Mouse (Mus musculus): ENCODE measurements around the gene Sars. TPM values are rescaled to one million over a fixed set of nuclear protein-coding genes. Genes with fewer than 3 reads are reported as not detected.

Sars gene
- polyA plus RNA-seq, 1 experiment from 2014 or later: 119 TPM

DNA sequence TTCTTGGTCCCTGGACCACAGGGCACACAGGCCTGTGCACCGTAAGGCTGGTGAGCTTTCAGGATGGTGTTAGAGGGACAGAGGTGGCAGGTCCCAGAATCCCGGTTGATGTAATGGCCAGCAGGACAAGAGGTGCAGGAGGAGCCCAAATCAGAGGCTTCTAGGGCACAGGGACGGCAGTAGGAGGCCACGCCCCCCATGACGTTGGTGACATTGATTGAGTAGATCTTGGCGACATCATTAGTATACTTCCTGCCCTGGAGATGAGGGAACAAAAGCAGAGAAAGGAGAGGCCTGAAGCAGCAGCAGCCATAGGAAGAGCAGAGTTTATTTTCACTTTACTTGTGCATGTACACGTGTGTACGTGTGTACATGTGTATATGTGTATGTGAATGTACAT, 22.8 kb upstream of the Sars start:
- 37% methylated on average over 8 of the region's 8 CpGs for WGBS
- Histone ChIP-seq H3K36me3 (ENCODE audit: insufficient read depth) (no peaks in the 10 kb centered on the region), H3K4me3 (ENCODE audit: low read depth, low read length) (no peak overlapping the region), H3K9ac (no peak overlapping the region), H3K9me3 (ENCODE audit: low read depth, low read length) (no peaks in the 10 kb centered on the region), H3K27ac (ENCODE audit: low read depth) (no peak overlapping the region), H3K4me1 (ENCODE audit: insufficient read depth) (no peaks in the 10 kb centered on the region), H3K4me2 (no peak overlapping the region), H3K27me3 (ENCODE audit: insufficient read depth, low read length) (no peaks in the 10 kb centered on the region)
- no peak for TF ChIP-seq CTCF (IDR thresholded peaks at IDR 0.05; ENCODE audit: low read depth)
- ATAC-seq (ENCODE audit: insufficient read depth): no peak
- DNase-seq: peak; percentile 46

DNA sequence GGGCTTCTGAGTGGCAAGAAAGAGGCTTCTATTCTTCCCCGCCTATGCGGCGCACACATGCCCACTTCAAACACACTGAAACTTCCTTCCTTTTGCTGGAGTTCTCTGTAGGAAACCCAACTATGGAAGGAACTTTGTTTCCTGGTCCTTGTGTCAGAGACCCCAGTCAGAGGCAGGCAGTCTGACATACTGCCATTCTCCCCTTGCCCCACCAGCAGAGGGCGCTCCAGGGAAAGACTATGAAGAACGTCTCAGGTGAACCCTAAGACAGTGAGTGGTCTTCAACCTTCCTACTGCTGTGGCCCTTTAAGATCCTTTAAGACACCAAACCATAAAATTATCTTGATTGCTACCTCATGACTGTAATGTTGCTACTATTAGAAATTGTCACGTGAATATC, 21.4 kb upstream of the Sars start:
- Histone ChIP-seq H3K4me2 (no peak overlapping the region), H3K4me3 (ENCODE audit: low read depth, low read length) (no peak overlapping the region), H3K4me1 (ENCODE audit: insufficient read depth) (no peaks in the 10 kb centered on the region), H3K9ac (no peak overlapping the region), H3K36me3 (ENCODE audit: insufficient read depth) (no peaks in the 10 kb centered on the region), H3K27ac (ENCODE audit: low read depth) (no peak overlapping the region), H3K27me3 (ENCODE audit: insufficient read depth, low read length) (no peaks in the 10 kb centered on the region), H3K9me3 (ENCODE audit: low read depth, low read length) (no peaks in the 10 kb centered on the region)
- WGBS: 74% methylated on average over 6 of the region's 6 CpGs
- peak; percentile 75 for TF ChIP-seq CTCF (IDR thresholded peaks at IDR 0.05; ENCODE audit: low read depth)
- no peak for ATAC-seq (ENCODE audit: insufficient read depth)
- peak; percentile 50 for DNase-seq

DNA sequence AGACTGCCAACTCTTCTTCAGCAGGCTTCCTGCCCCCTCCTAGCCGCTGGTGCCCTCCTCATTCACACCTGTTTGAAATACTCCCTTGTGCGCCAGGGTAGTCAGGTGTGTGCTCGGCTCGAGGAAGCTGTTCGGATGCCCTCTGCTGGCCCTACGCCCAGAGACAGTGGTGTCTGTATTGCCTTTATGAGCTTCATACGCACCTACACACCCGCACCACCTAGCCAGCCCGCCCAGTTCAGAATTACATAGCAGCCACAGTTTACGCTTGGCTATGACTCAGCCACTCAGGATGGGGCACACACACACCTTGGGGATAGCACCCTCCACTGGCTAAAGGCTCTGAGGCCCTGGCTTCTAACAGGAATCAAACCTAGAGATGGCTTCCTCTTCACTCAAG, 13.9 kb upstream of the Sars start:
- ATAC-seq (ENCODE audit: insufficient read depth): peak; percentile 75

DNA sequence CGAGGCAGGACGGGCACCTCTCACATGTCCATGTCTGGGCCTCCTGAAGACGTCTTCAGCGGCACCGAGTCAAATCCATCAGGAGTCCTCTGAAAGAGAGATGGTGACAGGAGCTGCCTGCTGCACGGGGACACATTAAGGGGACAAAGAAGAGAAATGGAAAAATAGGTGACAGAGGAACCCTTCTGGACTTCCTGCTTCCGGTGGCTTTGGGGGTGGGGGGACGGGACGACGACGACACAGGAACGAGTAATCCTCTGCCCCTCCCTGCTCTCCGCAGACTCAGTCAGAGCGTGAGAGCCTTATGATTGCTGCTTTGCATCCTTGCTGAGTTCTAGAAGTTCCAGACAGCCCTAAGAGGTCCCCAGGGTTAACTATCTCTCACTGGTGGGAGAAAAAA, 13.4 kb upstream of the Sars start:
- Histone ChIP-seq H3K27ac (ENCODE audit: low read depth) (no peak overlapping the region), H3K4me3 (ENCODE audit: low read depth, low read length) (no peak overlapping the region), H3K4me2 (peak overlapping the region; percentile 36; the same call in 1 of the 2 replicates), H3K4me1 (ENCODE audit: insufficient read depth) (no peaks in the 10 kb centered on the region), H3K27me3 (ENCODE audit: insufficient read depth, low read length) (no peaks in the 10 kb centered on the region), H3K9me3 (ENCODE audit: low read depth, low read length) (no peaks in the 10 kb centered on the region), H3K36me3 (ENCODE audit: insufficient read depth) (no peaks in the 10 kb centered on the region), H3K9ac (no peak overlapping the region)
- TF ChIP-seq CTCF (IDR thresholded peaks at IDR 0.05; ENCODE audit: low read depth): no peak
- DNase-seq (no peak), ATAC-seq (ENCODE audit: insufficient read depth) (no peak)
- WGBS: 45% methylated on average over 14 of the region's 14 CpGs

More for the DNA sequence above, 13.9 kb upstream of the Sars start:
- H3K27me3 ChIP-seq (ENCODE audit: insufficient read depth, low read length): no peaks in the 10 kb centered on the region
- peak; percentile 43; the same call in 1 of the 2 replicates for TF ChIP-seq CTCF (IDR thresholded peaks at IDR 0.05; ENCODE audit: low read depth)
- no peaks in the 10 kb centered on the region for H3K4me1 ChIP-seq (ENCODE audit: insufficient read depth)
- peak overlapping the region; percentile 36; the same call in 1 of the 2 replicates for H3K4me2 ChIP-seq
- H3K9me3 ChIP-seq (ENCODE audit: low read depth, low read length): no peaks in the 10 kb centered on the region
- no peak overlapping the region for H3K9ac ChIP-seq
- no peak overlapping the region for H3K27ac ChIP-seq (ENCODE audit: low read depth)
- no peaks in the 10 kb centered on the region for H3K36me3 ChIP-seq (ENCODE audit: insufficient read depth)
- WGBS: 18% methylated on average over 10 of the region's 10 CpGs
- no peak overlapping the region for H3K4me3 ChIP-seq (ENCODE audit: low read depth, low read length)
- peak; percentile 51 for DNase-seq

DNA sequence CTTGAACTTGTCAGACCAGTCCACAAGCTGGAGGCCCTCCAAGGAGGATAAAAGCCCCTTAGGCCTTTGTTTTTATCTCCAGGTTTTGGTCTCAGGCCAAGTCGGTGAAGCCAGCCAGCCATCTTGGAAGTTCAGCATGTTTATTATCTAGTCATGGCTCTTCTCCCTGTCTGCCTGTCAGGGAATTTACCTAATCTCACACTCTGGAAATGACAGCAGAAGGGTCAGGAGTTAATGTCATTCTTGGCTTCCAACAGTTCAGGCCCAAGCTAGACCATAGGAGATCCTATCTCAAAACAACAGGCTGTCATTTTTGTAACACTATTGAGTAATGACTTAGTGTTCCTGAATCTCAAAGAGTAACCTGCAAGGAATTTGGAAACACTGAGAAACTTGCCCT, 9.2 kb upstream of the Sars start:
- H3K4me3 ChIP-seq (ENCODE audit: low read depth, low read length): no peak overlapping the region
- no peak overlapping the region for H3K27ac ChIP-seq (ENCODE audit: low read depth)
- 39% methylated on average over 1 of the region's 1 CpGs for WGBS
- H3K4me1 ChIP-seq (ENCODE audit: insufficient read depth): no peaks in the 10 kb centered on the region
- H3K36me3 ChIP-seq (ENCODE audit: insufficient read depth): no peaks in the 10 kb centered on the region
- TF ChIP-seq CTCF (IDR thresholded peaks at IDR 0.05; ENCODE audit: low read depth): no peak
- ATAC-seq (ENCODE audit: insufficient read depth) (no peak), DNase-seq (peak; percentile 34)
- H3K4me2 ChIP-seq: no peak overlapping the region
- no peaks in the 10 kb centered on the region for H3K27me3 ChIP-seq (ENCODE audit: insufficient read depth, low read length)
- no peak overlapping the region for H3K9ac ChIP-seq
- no peaks in the 10 kb centered on the region for H3K9me3 ChIP-seq (ENCODE audit: low read depth, low read length)

DNA sequence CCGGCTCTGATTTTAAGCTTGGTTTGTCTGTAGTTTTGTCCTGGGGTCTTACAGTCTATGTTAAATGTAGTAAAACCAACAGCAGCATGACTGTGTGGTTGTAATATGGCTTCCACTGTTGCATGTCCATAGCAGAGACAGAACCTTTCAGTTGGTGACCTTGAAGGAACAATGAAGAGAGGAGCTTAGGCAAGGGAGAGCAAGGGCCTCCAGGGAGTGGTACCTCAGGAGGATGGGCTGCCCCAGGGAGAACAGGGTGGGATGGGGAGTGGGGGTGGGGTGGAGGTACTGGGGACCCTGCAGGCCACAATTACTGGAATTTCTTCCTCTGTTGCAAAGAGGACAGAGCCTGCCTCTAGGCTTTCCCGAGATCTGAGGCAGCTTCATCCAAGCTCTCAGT, 7.0 kb upstream of the Sars start:
- H3K36me3 ChIP-seq (ENCODE audit: insufficient read depth): no peaks in the 10 kb centered on the region
- H3K9me3 ChIP-seq (ENCODE audit: low read depth, low read length): no peaks in the 10 kb centered on the region
- no peak overlapping the region for H3K9ac ChIP-seq
- H3K27ac ChIP-seq (ENCODE audit: low read depth): no peak overlapping the region
- ATAC-seq (ENCODE audit: insufficient read depth) (no peak), DNase-seq (no peak)
- H3K27me3 ChIP-seq (ENCODE audit: insufficient read depth, low read length): no peaks in the 10 kb centered on the region
- no peaks in the 10 kb centered on the region for H3K4me1 ChIP-seq (ENCODE audit: insufficient read depth)
- no peak overlapping the region for H3K4me2 ChIP-seq
- 86% methylated on average over 2 of the region's 2 CpGs for WGBS
- no peak overlapping the region for H3K4me3 ChIP-seq (ENCODE audit: low read depth, low read length)
- TF ChIP-seq CTCF (IDR thresholded peaks at IDR 0.05; ENCODE audit: low read depth): no peak

DNA sequence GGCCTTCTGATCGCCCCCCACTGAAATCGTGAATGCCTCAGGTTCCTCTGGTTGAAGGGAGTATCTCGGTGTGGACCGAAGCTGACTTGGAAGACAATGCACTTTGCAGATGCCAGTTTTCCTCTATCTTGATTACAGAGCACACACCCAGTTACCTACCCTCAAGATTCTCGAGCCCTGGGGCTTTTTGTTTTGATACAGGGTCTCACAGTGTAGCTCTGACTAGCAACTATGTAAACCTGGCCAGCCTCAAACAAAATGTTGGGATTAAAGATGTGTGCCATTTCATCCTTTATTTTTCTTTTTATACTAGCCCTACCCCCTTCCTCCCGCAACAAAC, 327 bp upstream of the Sars start:
- peak overlapping the region; percentile 68 for H3K4me2 ChIP-seq
- TF ChIP-seq CTCF (IDR thresholded peaks at IDR 0.05; ENCODE audit: low read depth): no peak
- H3K9me3 ChIP-seq (ENCODE audit: low read depth, low read length): no peaks in the 10 kb centered on the region
- H3K4me3 ChIP-seq (ENCODE audit: low read depth, low read length): peak overlapping the region; percentile 85
- no peak for DNase-seq
- peak overlapping the region; percentile 73 for H3K9ac ChIP-seq
- H3K27me3 ChIP-seq (ENCODE audit: insufficient read depth, low read length): no peaks in the 10 kb centered on the region
- H3K4me1 ChIP-seq (ENCODE audit: insufficient read depth): 0 out of 2 replicates have a peak, but pooled peaks cover 10% of the 10 kb centered on the region
- H3K27ac ChIP-seq (ENCODE audit: low read depth): peak overlapping the region; percentile 55
- peaks cover 9% of the 10 kb centered on the region; the same call in 1 of the 2 replicates for H3K36me3 ChIP-seq (ENCODE audit: insufficient read depth)
- 13% methylated on average over 6 of the region's 6 CpGs for WGBS
- peak; percentile 13 for ATAC-seq (ENCODE audit: insufficient read depth)

DNA sequence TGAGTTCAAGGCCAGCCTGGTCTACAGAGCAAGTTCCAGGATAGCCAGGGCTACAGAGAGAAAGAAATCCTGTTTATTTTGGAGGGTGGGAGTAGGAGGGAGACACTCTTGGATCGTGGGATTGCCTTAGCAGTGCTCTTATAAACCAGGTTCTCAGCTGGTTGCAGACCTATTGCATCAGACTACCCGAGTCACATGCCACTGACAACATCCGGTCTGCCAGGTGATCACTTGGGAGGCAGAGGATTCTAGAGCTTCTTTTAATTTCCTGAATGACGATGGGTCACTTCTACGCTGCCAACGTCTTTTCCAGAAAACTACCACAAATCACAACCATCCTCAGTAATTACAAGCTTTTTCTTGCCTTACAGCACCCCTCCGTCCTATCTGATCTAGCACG, 980 bp downstream of the Sars start:
- TF ChIP-seq CTCF (IDR thresholded peaks at IDR 0.05; ENCODE audit: low read depth): no peak
- Histone ChIP-seq H3K4me2 (peak overlapping the region; percentile 68), H3K27me3 (ENCODE audit: insufficient read depth, low read length) (no peaks in the 10 kb centered on the region), H3K9me3 (ENCODE audit: low read depth, low read length) (no peaks in the 10 kb centered on the region), H3K4me1 (ENCODE audit: insufficient read depth) (0 out of 2 replicates have a peak, but pooled peaks cover 10% of the 10 kb centered on the region), H3K36me3 (ENCODE audit: insufficient read depth) (peaks cover 9% of the 10 kb centered on the region; the same call in 1 of the 2 replicates), H3K9ac (peak overlapping the region; percentile 73), H3K27ac (ENCODE audit: low read depth) (0 out of 2 replicates have a peak overlapping the region, but pooled peaks have one; percentile 82), H3K4me3 (ENCODE audit: low read depth, low read length) (peak overlapping the region; percentile 85)
- WGBS: 15% methylated on average over 8 of the region's 8 CpGs
- ATAC-seq (ENCODE audit: insufficient read depth) (no peak), DNase-seq (peak; percentile 50)

Measured in lung, embryonic 14.5 days (tissue).